Comparison of ENCODE assay signal across 9 mouse cellular contexts in genomic region chr1:176834880-176835279, GRCm38 (mm10). TPM values are rescaled to one million over a fixed set of nuclear protein-coding genes. Genes with fewer than 3 reads are reported as not detected.
DNase-seq lines count a peak whose midpoint lies in the region; ATAC-seq lines count a peak whose summit lies in the region.
"Had no signal": no experiment of that assay in that cellular context is flagged by ENCODE, and none has a peak within 500 bp of the region (broad histone marks: within the 10 kb centered on the region; RNA-seq: fewer than 3 reads in every experiment).

No protein-coding gene starts in this region.

- no peak overlapping the region for H3K9ac ChIP-seq in limb, embryonic 11.5 days (ENCODE audit: low read length)
- H3K9ac ChIP-seq in limb, embryonic 12.5 days (replicated peaks): no peak overlapping the region

- H3K9me3 ChIP-seq in limb, embryonic 11.5 days (ENCODE audit: control insufficient read depth, low read length): no peaks in the 10 kb centered on the region
- no peaks in the 10 kb centered on the region for H3K9me3 ChIP-seq in limb, embryonic 10.5 days (replicated peaks)
- no peaks in the 10 kb centered on the region for H3K9me3 ChIP-seq in limb, embryonic 12.5 days

- H3K4me1 ChIP-seq in limb, embryonic 11.5 days (ENCODE audit: control insufficient read depth, insufficient read depth, low read length): no peaks in the 10 kb centered on the region
- H3K4me1 ChIP-seq in limb, embryonic 10.5 days: peaks cover 9% of the 10 kb centered on the region
- H3K4me1 ChIP-seq in limb, embryonic 12.5 days (replicated peaks): peaks cover 9% of the 10 kb centered on the region

- H3K4me2 ChIP-seq in limb, embryonic 11.5 days (ENCODE audit: low read depth, severe bottlenecking): peak overlapping the region; percentile 88
- peak overlapping the region; percentile 95; the same call in 1 of the 2 replicates for H3K4me2 ChIP-seq in limb, embryonic 12.5 days

- no peak overlapping the region for H3K4me3 ChIP-seq in limb, embryonic 11.5 days (ENCODE audit: low read depth, low read length)
- H3K4me3 ChIP-seq in limb, embryonic 10.5 days: no peak overlapping the region
- H3K4me3 ChIP-seq in limb, embryonic 12.5 days (replicated peaks): peak overlapping the region; percentile 50; the same call in 1 of the 2 replicates

- WGBS in limb, embryonic 11.5 days: 57% methylated on average over 6 of the region's 6 CpGs
- WGBS in limb, embryonic 10.5 days: 64% methylated on average over 6 of the region's 6 CpGs
- 57% methylated on average over 6 of the region's 6 CpGs for WGBS in limb, embryonic 12.5 days

- DNase-seq in adrenal gland, adult (ENCODE audit: inconsistent age in 2 of 2, low spot score in 1 of 2): peak; percentile 17 to 60
- no peak for DNase-seq in adrenal gland, postnatal 36 days
- DNase-seq in limb, embryonic 11.5 days (ENCODE audit: low spot score): no peak
- DNase-seq in limb, embryonic 10.5 days (ENCODE audit: low spot score): no peak
- peak; percentile 55 for DNase-seq in retina, embryonic 14.5 days (ENCODE audit: low spot score)
- no peak for DNase-seq in frontal cortex, adult 2 months (ENCODE audit: extremely low spot score in 1 of 2, low spot score in 1 of 2)
- no peak for DNase-seq in T-cell, adult 2 months (ENCODE audit: low spot score)
- DNase-seq: cerebellum, adult 9-10 months had no signal

- H3K27me3 ChIP-seq in limb, embryonic 11.5 days (ENCODE audit: control insufficient read depth, insufficient read depth, low read length): no peaks in the 10 kb centered on the region
- H3K27me3 ChIP-seq in limb, embryonic 10.5 days (ENCODE audit: low read depth, poor library complexity, severe bottlenecking): peaks cover 17% of the 10 kb centered on the region
- H3K27me3 ChIP-seq in limb, embryonic 12.5 days: peaks cover 16% of the 10 kb centered on the region

- H3K27ac ChIP-seq in limb, embryonic 11.5 days (replicated peaks; ENCODE audit: low read depth, low read length): no peak overlapping the region
- H3K27ac ChIP-seq in limb, embryonic 10.5 days: no peak overlapping the region
- H3K27ac ChIP-seq in limb, embryonic 12.5 days: no peak overlapping the region

- no peaks in the 10 kb centered on the region for H3K36me3 ChIP-seq in limb, embryonic 11.5 days (ENCODE audit: control insufficient read depth, insufficient read depth, low read length)
- H3K36me3 ChIP-seq in limb, embryonic 10.5 days: no peaks in the 10 kb centered on the region
- H3K36me3 ChIP-seq in limb, embryonic 12.5 days: no peaks in the 10 kb centered on the region

- ATAC-seq in limb, embryonic 11.5 days (ENCODE audit: insufficient number of reproducible peaks, low FRiP score, low TSS enrichment, low read depth): no peak
- no peak; the same call in 1 of the 2 replicates for ATAC-seq in limb, embryonic 12.5 days (ENCODE audit: insufficient number of reproducible peaks, insufficient read depth, low FRiP score, low TSS enrichment, low read depth)

RNA-seq across cellular contexts. Expression of gene Sdccag8, which starts 20.4 kb away (rescaled TPM):
- 10 to 100 TPM; 11.3 to 11.9 TPM for total RNA-seq in adrenal gland, postnatal 36 days (2021)
- 13.1 and 14.6 TPM in 2 replicates for polyA plus RNA-seq in limb, embryonic 11.5 days (2014; fragmentation: Nextera tagmentation; extraction: Ambion mirVana)
- 11.4 and 11.6 TPM in 2 replicates for polyA plus RNA-seq in limb, embryonic 10.5 days (2016; fragmentation: Nextera tagmentation; extraction: Ambion mirVana)
- polyA plus RNA-seq in limb, embryonic 12.5 days (2016; fragmentation: Nextera tagmentation; extraction: Ambion mirVana): 11.5 and 14.3 TPM in 2 replicates
- 21.3 and 21.8 TPM in 2 replicates for polyA plus RNA-seq in frontal cortex, adult 2 months (2012; rRNA removed)

RNA-seq across cellular contexts. Expression of gene Cep170, which starts 21.0 kb away (rescaled TPM):
- total RNA-seq in adrenal gland, postnatal 36 days (2021): 10 to 100 TPM; 29.9 to 37.3 TPM
- 35.6 and 40.1 TPM in 2 replicates for polyA plus RNA-seq in limb, embryonic 11.5 days (2014; fragmentation: Nextera tagmentation; extraction: Ambion mirVana)
- polyA plus RNA-seq in limb, embryonic 10.5 days (2016; fragmentation: Nextera tagmentation; extraction: Ambion mirVana): 22.7 and 31.0 TPM in 2 replicates
- polyA plus RNA-seq in limb, embryonic 12.5 days (2016; fragmentation: Nextera tagmentation; extraction: Ambion mirVana): 36.4 and 45.2 TPM in 2 replicates
- 57.3 and 62.2 TPM in 2 replicates for polyA plus RNA-seq in frontal cortex, adult 2 months (2012; rRNA removed)

Comparison
In these comparisons a context has a peak if more than half of its experiments do, and no peak if none do; other contexts are left out.
1. DNase-seq: peak in adrenal gland, adult (2 of 2) and retina, embryonic 14.5 days (single experiment); none in adrenal gland, postnatal 36 days (0 of 2), limb, embryonic 11.5 days (single experiment), limb, embryonic 10.5 days (single experiment), frontal cortex, adult 2 months (0 of 2) and T-cell, adult 2 months (single experiment).